Mouse (Mus musculus): ENCODE data around the gene Cd300ld5.

DNA sequence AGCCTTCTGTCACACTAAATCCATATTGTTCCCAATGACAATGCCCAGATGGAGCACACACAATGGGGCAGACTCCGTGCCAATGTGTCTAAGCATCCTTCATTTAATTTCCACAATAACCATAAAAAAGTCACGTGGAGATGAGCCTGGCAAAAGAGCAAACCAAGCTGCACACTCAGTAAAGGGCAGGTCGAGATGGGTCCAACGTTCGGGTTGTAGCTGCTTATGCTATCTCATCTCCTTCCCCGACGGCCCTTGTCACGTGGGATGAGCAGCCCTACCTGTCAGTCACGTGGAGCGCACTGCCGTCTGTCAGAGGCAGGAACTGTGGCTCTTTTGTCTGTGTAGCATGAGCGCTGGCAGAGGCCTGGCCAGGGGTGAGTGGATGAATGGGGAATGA lies 47.0 kb upstream of the Cd300ld5 start:
- TF ChIP-seq CTCF (conservative IDR thresholded peaks at IDR 0.05; ENCODE audit: low read length) (no peak), NANOG (IDR thresholded peaks at IDR 0.05; ENCODE audit: borderline replicate concordance, low read length) (no peak), POU5F1 (IDR thresholded peaks at IDR 0.05; ENCODE audit: borderline replicate concordance, low read length) (no peak)
